Mouse (Mus musculus) liver, adult 2 months (tissue): ENCODE results near the gene Uba7. TPM values are rescaled to one million over a fixed set of nuclear protein-coding genes. Genes with fewer than 3 reads are reported as not detected.

Experiments
- DNase-seq: peaks from one replicate; pipeline ENCODE4 v3.0.0-alpha.2; 2011; ENCODE audit warnings: low read depth, low spot score; ENCODE audit errors: extremely low read depth
- H3K27ac ChIP-seq: fragments of 200-500 bp; replicated peaks from 2 replicates; pipeline ENCODE4 v1.5.1; 2012; ENCODE audit warnings: low read depth, mild to moderate bottlenecking, control low read depth, inconsistent platforms, low read length; ENCODE audit not compliant: insufficient read depth
- H3K27me3 ChIP-seq: fragments of 200-500 bp; 2 replicates; pipeline ENCODE4 v1.6.1; 2012; ENCODE audit warnings: mild to moderate bottlenecking, moderate library complexity, low read length, inconsistent platforms; ENCODE audit not compliant: control insufficient read depth, insufficient read depth
- H3K36me3 ChIP-seq: fragments of 200-500 bp; 2 replicates; pipeline ENCODE4 v1.6.1; 2012; ENCODE audit warnings: low read length, inconsistent platforms; ENCODE audit not compliant: control insufficient read depth, insufficient read depth
- H3K4me1 ChIP-seq: fragments of 200-500 bp; 2 replicates; pipeline ENCODE4 v1.6.1; 2011; ENCODE audit warnings: low read length; ENCODE audit not compliant: control insufficient read depth, insufficient read depth
- H3K4me3 ChIP-seq: fragments of 200-500 bp; 2 replicates; pipeline ENCODE4 v1.5.1; 2011; ENCODE audit warnings: low read depth, mild to moderate bottlenecking, control low read depth, low read length, moderate library complexity; ENCODE audit not compliant: insufficient read depth
- H3K79me2 ChIP-seq: fragments of 200-500 bp; 2 replicates; pipeline ENCODE4 v1.6.1; 2012; ENCODE audit warnings: inconsistent platforms, mild to moderate bottlenecking, low read length, moderate library complexity; ENCODE audit not compliant: control insufficient read depth, insufficient read depth
- H3K9ac ChIP-seq: fragments of 200-500 bp; 2 replicates; pipeline ENCODE4 v1.6.1; 2012; ENCODE audit warnings: low read depth, mild to moderate bottlenecking, control low read depth, inconsistent platforms, low read length
- CTCF ChIP-seq: fragments of 200-500 bp; IDR thresholded peaks from 2 replicates; pipeline ENCODE4 v1.5.1; 2011; ENCODE audit warnings: low read depth, low read length, control low read depth
- POLR2A ChIP-seq: fragments of 200-500 bp; IDR thresholded peaks from 2 replicates; pipeline ENCODE4 v1.6.1; 2011; ENCODE audit warnings: low read length, control low read depth; ENCODE audit not compliant: insufficient read depth; ENCODE audit errors: extremely low read depth
- WGBS: fragments of 180-500 bp; shearing (Covaris S2); methylation state at CpG from one replicate; pipeline ENCODE4 v1.1.7; 2018; 5-methylcytosine and 5-hydroxymethylcytosine counted together
- polyA plus RNA-seq: library from polyadenylated mRNA; depleted of rRNA; stranded (reverse); fragments of >200 nt; gene quantifications from 2 replicates; pipeline ENCODE4 v1.2.3, GENCODE M21; 2012
- total RNA-seq: library from RNA; depleted of rRNA; stranded (reverse); fragments of >200 nt; gene quantifications from 2 replicates; pipeline ENCODE4 v1.2.3, GENCODE M21; 2014

The Uba7 gene
- total and polyA plus RNA-seq, 2 experiments = 22.0 to 30.6 TPM

- Histone ChIP-seq H3K36me3 (no peaks in the 10 kb centered on the region), H3K9ac (peak overlapping the region; percentile 48; the same call in 1 of the 2 replicates), H3K4me1 (peaks cover 10% of the 10 kb centered on the region; the same call in 1 of the 2 replicates)
These were observed 8.9 kb downstream of the Uba7 start for GRCm38 (mm10) chr9:107984052-107984753.

GRCm38 (mm10) chr9:107984754-107985055 is 9.4 kb downstream of the Uba7 start:
- H3K27ac ChIP-seq = peak overlapping the region; percentile 11
- H3K4me1 ChIP-seq = peaks cover 10% of the 10 kb centered on the region; the same call in 1 of the 2 replicates
- TF ChIP-seq CTCF (no peak), POLR2A (no peak)
- peak overlapping the region; percentile 65 for H3K4me3 ChIP-seq
- peak overlapping the region; percentile 48; the same call in 1 of the 2 replicates for H3K9ac ChIP-seq
- no peaks in the 10 kb centered on the region for H3K36me3 ChIP-seq
- no peaks in the 10 kb centered on the region for H3K79me2 ChIP-seq
- DNase-seq = no peak
- H3K27me3 ChIP-seq = no peaks in the 10 kb centered on the region
- WGBS = 69% methylated on average over 9 of the region's 9 CpGs

More at GRCm38 (mm10) chr9:107984052-107984753, 8.9 kb downstream of the Uba7 start:
- peak overlapping the region; percentile 21; the same call in 1 of the 2 replicates for H3K4me3 ChIP-seq
- H3K79me2 ChIP-seq = no peaks in the 10 kb centered on the region
- DNase-seq = no peak
- no peaks in the 10 kb centered on the region for H3K27me3 ChIP-seq
- peak overlapping the region; percentile 64 for H3K27ac ChIP-seq
- no peak for TF ChIP-seq POLR2A
- TF ChIP-seq CTCF = no peak
- 78% methylated on average over 19 of the region's 19 CpGs for WGBS

GRCm38 (mm10) chr9:107985131-107986119 is 10.1 kb downstream of the Uba7 start, which contains the start of gene Inka1:
Gene Inka1, minus strand, starts transcription at chr9:107985879.
- H3K4me3 ChIP-seq = peak within 1 kb of the TSS; percentile 65
- peak within 1 kb of the TSS; percentile 11 for H3K27ac ChIP-seq
- H3K9ac ChIP-seq = peak within 1 kb of the TSS; percentile 48
- 9% methylated on average over 58 of the region's 58 CpGs for WGBS
- H3K36me3 ChIP-seq = no peaks in the 10 kb centered on the region
- H3K4me1 ChIP-seq = peaks cover 10% of the 10 kb centered on the region; the same call in 1 of the 2 replicates
- no peaks in the 10 kb centered on the region for H3K79me2 ChIP-seq
- TF ChIP-seq CTCF (no peak), POLR2A (0 out of 2 replicates have a peak, but pooled peaks have one; percentile 38)
- no peaks in the 10 kb centered on the region for H3K27me3 ChIP-seq
- peak; percentile 27 for DNase-seq

- no peaks in the 10 kb centered on the region for H3K36me3 ChIP-seq
- no peak overlapping the region for H3K27ac ChIP-seq
- peaks cover 7% of the 10 kb centered on the region; the same call in 1 of the 2 replicates for H3K4me1 ChIP-seq
- no peak for TF ChIP-seq POLR2A
- peak; percentile 97 for TF ChIP-seq CTCF
- peak; percentile 52 for DNase-seq
- 0 out of 2 replicates have a peak overlapping the region, but pooled peaks have one; percentile 21 for H3K4me3 ChIP-seq
- no peak overlapping the region for H3K9ac ChIP-seq
- no peaks in the 10 kb centered on the region for H3K79me2 ChIP-seq
- WGBS = 8% methylated on average over 18 of the region's 18 CpGs
- H3K27me3 ChIP-seq = no peaks in the 10 kb centered on the region
These were observed 11.1 kb downstream of the Uba7 start for GRCm38 (mm10) chr9:107986376-107986775.

- no peak overlapping the region for H3K4me3 ChIP-seq
- TF ChIP-seq CTCF = no peak
- peaks cover 2% of the 10 kb centered on the region; the same call in 1 of the 2 replicates for H3K4me1 ChIP-seq
- no peaks in the 10 kb centered on the region for H3K36me3 ChIP-seq
- no peak overlapping the region for H3K27ac ChIP-seq
- DNase-seq = no peak
- 81% methylated on average over 3 of the region's 3 CpGs for WGBS
- no peaks in the 10 kb centered on the region for H3K27me3 ChIP-seq
- no peaks in the 10 kb centered on the region for H3K79me2 ChIP-seq
- H3K9ac ChIP-seq = no peak overlapping the region
These were observed 12.6 kb downstream of the Uba7 start for GRCm38 (mm10) chr9:107987950-107988349.

- 98% methylated on average over 2 of the region's 2 CpGs for WGBS
- Histone ChIP-seq H3K27me3 (no peaks in the 10 kb centered on the region), H3K4me3 (no peak within 1 kb of the TSS), H3K4me1 (no peaks in the 10 kb centered on the region), H3K27ac (no peak within 1 kb of the TSS), H3K36me3 (no peaks in the 10 kb centered on the region), H3K79me2 (no peaks in the 10 kb centered on the region), H3K9ac (no peak within 1 kb of the TSS)
- DNase-seq = no peak
- TF ChIP-seq CTCF = no peak
- TF ChIP-seq POLR2A = no peak
These were observed 16.9 kb downstream of the Uba7 start, which contains the start of gene Cdhr4 for GRCm38 (mm10) chr9:107992197-107992596. Gene Cdhr4, plus strand, starts transcription at chr9:107992497.
